Mouse (Mus musculus): ENCODE data around the gene Sdf4. TPM values are rescaled to one million over a fixed set of nuclear protein-coding genes. Genes with fewer than 3 reads are reported as not detected.

The Sdf4 gene
- polyA plus RNA-seq (2016; fragmentation: Nextera tagmentation; extraction: Ambion mirVana), result 129 and 130 TPM in 2 replicates

GRCm38 (mm10) chr4:155992241-155992905, at the start of gene Sdf4, which contains the start of gene B3galt6:
Gene Sdf4, plus strand, starts transcription at chr4:155992872.
Gene B3galt6, minus strand, starts transcription at chr4:155992649.
- WGBS, result under 1% methylated on average over 99 of the region's 99 CpGs
- no peaks in the 10 kb centered on the region for H3K9me3 ChIP-seq (replicated peaks)
- H3K27me3 ChIP-seq, result no peaks in the 10 kb centered on the region
- peaks cover 8% of the 10 kb centered on the region for H3K36me3 ChIP-seq
- peak within 1 kb of the TSS; percentile 62 for H3K4me3 ChIP-seq
- H3K4me1 ChIP-seq, result peaks cover 22% of the 10 kb centered on the region
- peak; percentile 89 for ATAC-seq (ENCODE audit: low FRiP score)
- H3K4me2 ChIP-seq (replicated peaks), result peak within 1 kb of the TSS; percentile 96
- peak within 1 kb of the TSS; percentile 95 for H3K27ac ChIP-seq
- peak within 1 kb of the TSS; percentile 81 for H3K9ac ChIP-seq

- Histone ChIP-seq H3K9me3 (replicated peaks) (no peaks in the 10 kb centered on the region), H3K36me3 (peaks cover 13% of the 10 kb centered on the region; the same call in 1 of the 2 replicates), H3K4me2 (replicated peaks) (peak overlapping the region; percentile 95), H3K4me3 (peak overlapping the region; percentile 92), H3K27me3 (no peaks in the 10 kb centered on the region; the same call in 1 of the 2 replicates), H3K27ac (peak overlapping the region; percentile 88), H3K4me1 (peaks cover 17% of the 10 kb centered on the region), H3K9ac (peak overlapping the region; percentile 91)
- WGBS, result 1% methylated on average over 17 of the region's 17 CpGs
- peak; percentile 66 for ATAC-seq (ENCODE audit: low FRiP score)
These were observed 49.6 kb upstream of the Sdf4 start for GRCm38 (mm10) chr4:155943049-155943452.

- no peaks in the 10 kb centered on the region; the same call in 1 of the 2 replicates for H3K27me3 ChIP-seq
- peak within 1 kb of the TSS; percentile 91 for H3K9ac ChIP-seq
- no peaks in the 10 kb centered on the region for H3K9me3 ChIP-seq (replicated peaks)
- peak within 1 kb of the TSS; percentile 95 for H3K4me2 ChIP-seq (replicated peaks)
- H3K4me3 ChIP-seq, result peak within 1 kb of the TSS; percentile 92
- H3K36me3 ChIP-seq, result peaks cover 18% of the 10 kb centered on the region
- peaks cover 17% of the 10 kb centered on the region for H3K4me1 ChIP-seq
- under 1% methylated on average over 61 of the region's 85 CpGs for WGBS
- H3K27ac ChIP-seq, result peak within 1 kb of the TSS; percentile 88
- ATAC-seq (ENCODE audit: low FRiP score), result peak; percentile 98
These were observed 49.0 kb upstream of the Sdf4 start, which contains the start of gene Ube2j2 for GRCm38 (mm10) chr4:155943534-155944249. Gene Ube2j2, plus strand, starts transcription at chr4:155943831.

DNA sequence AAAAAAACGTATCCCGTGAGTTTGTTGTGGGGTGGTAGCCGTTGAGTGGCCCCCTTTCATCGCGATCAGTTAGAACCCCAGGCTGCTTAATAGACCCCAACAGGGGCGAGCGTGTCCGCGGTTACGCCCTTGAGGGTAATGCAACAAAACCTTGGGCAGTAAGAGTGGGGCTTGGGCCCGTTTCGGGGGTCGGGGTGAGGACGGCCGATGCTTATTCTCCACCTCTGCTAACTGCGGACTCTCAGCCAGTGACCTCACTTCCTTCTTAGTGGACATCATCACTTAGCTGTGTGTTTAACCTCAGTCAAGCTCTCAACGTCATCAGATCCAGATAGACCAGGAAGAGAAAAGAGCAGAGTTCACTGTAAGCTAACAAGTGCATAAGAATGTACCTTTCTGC, 48.4 kb upstream of the Sdf4 start:
- H3K36me3 ChIP-seq, result peaks cover 22% of the 10 kb centered on the region
- no peaks in the 10 kb centered on the region; the same call in 1 of the 2 replicates for H3K27me3 ChIP-seq
- H3K9me3 ChIP-seq (replicated peaks), result no peaks in the 10 kb centered on the region
- H3K4me3 ChIP-seq, result peak overlapping the region; percentile 92
- peak overlapping the region; percentile 91 for H3K9ac ChIP-seq
- WGBS, result under 1% methylated on average over 17 of the region's 17 CpGs
- peaks cover 17% of the 10 kb centered on the region for H3K4me1 ChIP-seq
- H3K27ac ChIP-seq, result peak overlapping the region; percentile 88; the same call in 1 of the 2 replicates
- peak; percentile 14; the same call in 1 of the 2 replicates for ATAC-seq (ENCODE audit: low FRiP score)
- H3K4me2 ChIP-seq (replicated peaks), result peak overlapping the region; percentile 95

GRCm38 (mm10) chr4:155947094-155947493, 45.6 kb upstream of the Sdf4 start:
- no peak overlapping the region for H3K27ac ChIP-seq
- H3K4me1 ChIP-seq, result peaks cover 17% of the 10 kb centered on the region
- ATAC-seq (ENCODE audit: low FRiP score), result no peak
- no peak overlapping the region for H3K4me3 ChIP-seq
- H3K36me3 ChIP-seq, result peaks cover 51% of the 10 kb centered on the region
- H3K9me3 ChIP-seq (replicated peaks), result no peaks in the 10 kb centered on the region
- H3K9ac ChIP-seq, result no peak overlapping the region
- no peak overlapping the region for H3K4me2 ChIP-seq (replicated peaks)
- no peaks in the 10 kb centered on the region for H3K27me3 ChIP-seq

GRCm38 (mm10) chr4:155955491-155955890, 37.2 kb upstream of the Sdf4 start:
- no peak for ATAC-seq (ENCODE audit: low FRiP score)

GRCm38 (mm10) chr4:155959275-155959674, 33.4 kb upstream of the Sdf4 start:
- no peak overlapping the region for H3K4me3 ChIP-seq
- peak; percentile 53 for ATAC-seq (ENCODE audit: low FRiP score)
- H3K9me3 ChIP-seq (replicated peaks), result no peaks in the 10 kb centered on the region
- no peak overlapping the region for H3K4me2 ChIP-seq (replicated peaks)
- H3K36me3 ChIP-seq, result peaks cover 46% of the 10 kb centered on the region
- no peak overlapping the region for H3K27ac ChIP-seq
- H3K4me1 ChIP-seq, result peaks cover 19% of the 10 kb centered on the region
- WGBS, result 9% methylated on average over 5 of the region's 5 CpGs
- H3K27me3 ChIP-seq, result no peaks in the 10 kb centered on the region
- no peak overlapping the region for H3K9ac ChIP-seq

More at GRCm38 (mm10) chr4:155955491-155955890, 37.2 kb upstream of the Sdf4 start:
- Histone ChIP-seq H3K9me3 (replicated peaks) (no peaks in the 10 kb centered on the region), H3K27me3 (no peaks in the 10 kb centered on the region), H3K4me3 (no peak overlapping the region), H3K4me2 (replicated peaks) (no peak overlapping the region), H3K27ac (no peak overlapping the region), H3K36me3 (peaks cover 76% of the 10 kb centered on the region), H3K4me1 (no peaks in the 10 kb centered on the region), H3K9ac (no peak overlapping the region)
- WGBS, result 97% methylated on average over 6 of the region's 6 CpGs

GRCm38 (mm10) chr4:155962167-155962971, 30.3 kb upstream of the Sdf4 start, which contains the start of gene C1qtnf12:
Gene C1qtnf12, plus strand, starts transcription at chr4:155962318.
- peaks cover 43% of the 10 kb centered on the region for H3K36me3 ChIP-seq
- under 1% methylated on average over 39 of the region's 42 CpGs for WGBS

DNA sequence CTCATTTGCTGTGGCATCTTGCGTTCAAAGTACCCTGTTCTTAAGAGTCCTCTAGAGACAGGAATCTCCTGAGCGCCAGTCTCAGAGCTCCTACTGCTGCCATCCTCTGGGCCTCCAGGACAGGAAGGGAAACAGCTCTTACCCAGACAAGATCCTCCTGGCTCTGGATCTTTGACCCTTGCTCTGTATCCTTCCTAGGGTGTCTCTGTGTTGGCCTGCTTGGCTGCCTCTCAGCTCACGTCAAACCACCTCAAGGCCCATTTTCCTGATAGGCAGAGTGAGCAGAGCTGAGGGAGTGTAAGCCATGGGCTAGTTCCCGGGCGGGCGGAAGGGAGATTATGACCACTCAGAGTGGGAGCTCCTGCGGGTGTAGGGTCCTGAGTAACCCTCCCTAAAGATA, 29.6 kb upstream of the Sdf4 start:
- Histone ChIP-seq H3K9me3 (replicated peaks) (no peaks in the 10 kb centered on the region), H3K4me3 (peak overlapping the region; percentile 44), H3K4me2 (replicated peaks) (peak overlapping the region; percentile 79), H3K9ac (peak overlapping the region; percentile 71), H3K4me1 (peaks cover 19% of the 10 kb centered on the region), H3K27me3 (no peaks in the 10 kb centered on the region), H3K27ac (no peak overlapping the region), H3K36me3 (peaks cover 35% of the 10 kb centered on the region)
- ATAC-seq (ENCODE audit: low FRiP score), result no peak
- 58% methylated on average over 7 of the region's 7 CpGs for whole genome bisulfite sequencing

More at GRCm38 (mm10) chr4:155962167-155962971, 30.3 kb upstream of the Sdf4 start, which contains the start of gene C1qtnf12:
- peak; percentile 71 for ATAC-seq (ENCODE audit: low FRiP score)
- Histone ChIP-seq H3K9ac (peak within 1 kb of the TSS; percentile 71), H3K4me2 (replicated peaks) (peak within 1 kb of the TSS; percentile 79), H3K27me3 (no peaks in the 10 kb centered on the region), H3K4me3 (peak within 1 kb of the TSS; percentile 44), H3K27ac (peak within 1 kb of the TSS; percentile 44), H3K4me1 (peaks cover 19% of the 10 kb centered on the region), H3K9me3 (replicated peaks) (no peaks in the 10 kb centered on the region)

DNA sequence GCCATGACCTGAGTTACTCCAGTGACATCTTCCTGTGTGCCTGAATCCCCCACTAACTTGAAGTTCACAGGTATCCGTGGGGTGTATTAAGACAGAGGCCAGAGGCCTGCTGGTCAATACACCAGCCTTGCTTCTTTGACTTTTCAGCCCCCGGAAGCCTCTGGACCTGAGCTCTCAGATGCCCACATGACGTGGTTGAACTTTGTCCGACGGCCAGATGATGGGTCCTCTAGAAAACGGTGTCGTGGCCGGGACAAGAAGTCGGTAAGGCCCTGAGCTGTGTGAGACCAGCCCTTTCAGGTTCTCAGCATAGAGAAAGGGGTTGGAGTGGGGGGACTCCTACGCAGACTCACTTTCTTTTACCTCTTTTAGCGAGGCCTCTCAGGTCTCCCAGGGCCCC, 28.3 kb upstream of the Sdf4 start:
- Histone ChIP-seq H3K9ac (no peak overlapping the region), H3K36me3 (peaks cover 29% of the 10 kb centered on the region), H3K9me3 (replicated peaks) (no peaks in the 10 kb centered on the region), H3K27ac (no peak overlapping the region), H3K4me2 (replicated peaks) (no peak overlapping the region), H3K27me3 (no peaks in the 10 kb centered on the region), H3K4me1 (peaks cover 19% of the 10 kb centered on the region), H3K4me3 (no peak overlapping the region)
- whole genome bisulfite sequencing, result 92% methylated on average over 11 of the region's 11 CpGs
- no peak for ATAC-seq (ENCODE audit: low FRiP score)

- no peak overlapping the region for H3K4me2 ChIP-seq (replicated peaks)
These were observed 23.5 kb upstream of the Sdf4 start for GRCm38 (mm10) chr4:155969043-155969653.

More at GRCm38 (mm10) chr4:155969043-155969653, 23.5 kb upstream of the Sdf4 start:
- Histone ChIP-seq H3K9ac (no peak overlapping the region), H3K4me1 (no peaks in the 10 kb centered on the region), H3K9me3 (replicated peaks) (no peaks in the 10 kb centered on the region), H3K27me3 (no peaks in the 10 kb centered on the region), H3K27ac (no peak overlapping the region), H3K4me3 (no peak overlapping the region), H3K36me3 (peaks cover 24% of the 10 kb centered on the region)
- WGBS, result 83% methylated on average over 13 of the region's 13 CpGs
- no peak for ATAC-seq (ENCODE audit: low FRiP score)

All from hindbrain, embryonic 12.5 days (tissue).